Mouse (Mus musculus) stomach, postnatal 0 days (tissue): ENCODE measurements at regions not wholly inside any gene's neighbourhood (a gene's known extent, or its start where the extent isn't known, plus 50 kb on each side); places are given as distances from the start of the nearest gene placed in this dataset.

Experiments used
- ATAC-seq: fragments of 200-750 bp; cut with Nextera tagmentation; 2 replicates; pipeline ENCODE4 v1.8.0; 2017; ENCODE audit not compliant: low FRiP score, low TSS enrichment
- DNase-seq: peaks from one replicate; pipeline ENCODE4 v3.0.0-alpha.2; 2016; ENCODE audit warnings: low spot score
- H3K27ac ChIP-seq: fragments of 300-500 bp; sonication (generic); replicated peaks from 2 replicates; pipeline ENCODE4 v1.5.1; 2014; ENCODE audit warnings: mild to moderate bottlenecking, control low read depth
- H3K27me3 ChIP-seq: fragments of 300-500 bp; sonication (generic); 2 replicates; pipeline ENCODE4 v1.6.1; 2014; ENCODE audit warnings: low read length; ENCODE audit not compliant: control insufficient read depth, insufficient read depth
- H3K36me3 ChIP-seq: fragments of 300-500 bp; sonication (generic); 2 replicates; pipeline ENCODE4 v1.6.1; 2014; ENCODE audit warnings: low read length, mixed read lengths; ENCODE audit not compliant: control insufficient read depth, insufficient read depth
- H3K4me1 ChIP-seq: fragments of 300-500 bp; sonication (generic); replicated peaks from 2 replicates; pipeline ENCODE4 v1.6.1; 2014; ENCODE audit warnings: antibody characterized with exemption; ENCODE audit not compliant: control insufficient read depth, insufficient read depth
- H3K4me2 ChIP-seq: fragments of 300-500 bp; sonication (generic); replicated peaks from 2 replicates; pipeline ENCODE4 v1.6.1; 2014; ENCODE audit warnings: low read depth, mild to moderate bottlenecking, control low read depth, moderate library complexity
- H3K4me3 ChIP-seq: fragments of 300-500 bp; sonication (generic); 2 replicates; pipeline ENCODE4 v1.5.1; 2014; ENCODE audit warnings: low read depth, low read length, control low read depth
- H3K9ac ChIP-seq: fragments of 300-500 bp; sonication (generic); 2 replicates; pipeline ENCODE4 v1.6.1; 2014; ENCODE audit warnings: mild to moderate bottlenecking, low read length, control low read depth, mixed read lengths
- H3K9me3 ChIP-seq: fragments of 300-500 bp; sonication (generic); 2 replicates; pipeline ENCODE4 v1.6.1; 2016; ENCODE audit warnings: low read length; ENCODE audit not compliant: control insufficient read depth
- CTCF ChIP-seq: IDR thresholded peaks from 2 replicates; pipeline ENCODE4 v1.5.1; 2016; ENCODE audit warnings: antibody characterized with exemption, low read depth, mild to moderate bottlenecking, moderate library complexity
- EP300 ChIP-seq: optimal IDR thresholded peaks from 2 replicates; pipeline ENCODE3; 2016; ENCODE audit warnings: antibody characterized with exemption
- WGBS: fragments of 180-500 bp; shearing (Covaris S2); extraction: QIAGEN DNeasy Blood & Tissue Kit; methylation state at CpG from one replicate; pipeline ENCODE4 v1.1.7; 2014; 5-methylcytosine and 5-hydroxymethylcytosine counted together

DNA sequence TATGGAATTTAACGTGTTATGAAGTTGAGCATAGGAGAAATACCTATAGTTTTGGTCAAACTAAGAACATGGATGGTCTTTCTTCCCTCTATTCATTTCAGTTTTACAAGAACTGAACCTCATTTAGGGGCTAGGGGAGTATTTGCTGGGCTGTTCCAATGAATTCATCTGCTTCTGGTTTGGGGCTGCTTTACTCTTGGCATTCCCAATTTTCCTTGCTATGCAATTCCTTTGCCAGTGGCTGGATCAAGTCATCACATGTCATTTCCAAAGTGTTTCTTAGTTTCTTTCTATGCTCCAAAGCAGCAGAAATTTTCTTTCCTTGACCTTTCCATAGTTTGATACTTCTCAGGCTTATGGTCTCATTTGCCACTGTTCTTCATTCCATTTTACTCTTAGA is 1738.6 kb downstream of the Efnb2 start:
- TF ChIP-seq CTCF: no peak
- no peak for TF ChIP-seq EP300
- Histone ChIP-seq H3K4me3 (no peak overlapping the region), H3K4me2 (no peak overlapping the region), H3K4me1 (no peaks in the 10 kb centered on the region), H3K9ac (no peak overlapping the region), H3K27me3 (no peaks in the 10 kb centered on the region), H3K9me3 (no peaks in the 10 kb centered on the region), H3K27ac (no peak overlapping the region), H3K36me3 (no peaks in the 10 kb centered on the region)
- DNase-seq (no peak), ATAC-seq (no peak)
- WGBS: 68% methylated on average over 1 of the region's 1 CpGs

DNA sequence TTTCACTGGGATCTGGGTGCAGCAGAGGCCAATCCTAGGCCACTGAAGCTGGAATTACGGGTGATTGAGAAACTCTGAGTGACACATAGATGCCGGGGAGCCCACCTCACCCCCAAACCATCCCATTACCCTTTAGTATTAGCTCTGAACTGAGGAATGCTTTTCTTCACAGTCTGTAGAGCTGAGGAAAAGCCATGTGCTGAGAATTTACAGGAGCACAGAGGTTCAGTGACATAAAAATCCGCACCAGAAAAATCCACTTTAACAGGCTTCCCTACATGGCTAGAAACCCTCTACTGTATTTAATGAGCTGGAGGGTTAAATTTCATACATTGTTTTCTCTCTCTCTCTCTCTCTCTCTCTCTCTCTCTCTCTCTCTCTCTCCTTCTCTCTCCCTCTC is 1753.4 kb downstream of the Efnb2 start:
- WGBS: 77% methylated on average over 3 of the region's 3 CpGs
- DNase-seq (no peak), ATAC-seq (no peak)
- Histone ChIP-seq H3K27me3 (no peaks in the 10 kb centered on the region), H3K4me2 (no peak overlapping the region), H3K4me1 (no peaks in the 10 kb centered on the region), H3K9me3 (no peaks in the 10 kb centered on the region), H3K36me3 (no peaks in the 10 kb centered on the region), H3K4me3 (no peak overlapping the region), H3K9ac (no peak overlapping the region), H3K27ac (no peak overlapping the region)
- TF ChIP-seq CTCF (no peak), EP300 (no peak)

- H3K27ac ChIP-seq: no peak overlapping the region
- H3K9ac ChIP-seq: no peak overlapping the region
- H3K9me3 ChIP-seq: no peaks in the 10 kb centered on the region
- DNase-seq (no peak), ATAC-seq (no peak)
- H3K4me3 ChIP-seq: no peak overlapping the region
- no peaks in the 10 kb centered on the region for H3K36me3 ChIP-seq
- H3K4me2 ChIP-seq: no peak overlapping the region
- H3K4me1 ChIP-seq: no peaks in the 10 kb centered on the region
- no peaks in the 10 kb centered on the region for H3K27me3 ChIP-seq
- 65% methylated on average over 1 of the region's 1 CpGs for WGBS
- TF ChIP-seq EP300: no peak
- no peak for TF ChIP-seq CTCF
Measured at GRCm38 (mm10) chr8:6891456-6891855, 1769.6 kb downstream of the Efnb2 start.

DNA sequence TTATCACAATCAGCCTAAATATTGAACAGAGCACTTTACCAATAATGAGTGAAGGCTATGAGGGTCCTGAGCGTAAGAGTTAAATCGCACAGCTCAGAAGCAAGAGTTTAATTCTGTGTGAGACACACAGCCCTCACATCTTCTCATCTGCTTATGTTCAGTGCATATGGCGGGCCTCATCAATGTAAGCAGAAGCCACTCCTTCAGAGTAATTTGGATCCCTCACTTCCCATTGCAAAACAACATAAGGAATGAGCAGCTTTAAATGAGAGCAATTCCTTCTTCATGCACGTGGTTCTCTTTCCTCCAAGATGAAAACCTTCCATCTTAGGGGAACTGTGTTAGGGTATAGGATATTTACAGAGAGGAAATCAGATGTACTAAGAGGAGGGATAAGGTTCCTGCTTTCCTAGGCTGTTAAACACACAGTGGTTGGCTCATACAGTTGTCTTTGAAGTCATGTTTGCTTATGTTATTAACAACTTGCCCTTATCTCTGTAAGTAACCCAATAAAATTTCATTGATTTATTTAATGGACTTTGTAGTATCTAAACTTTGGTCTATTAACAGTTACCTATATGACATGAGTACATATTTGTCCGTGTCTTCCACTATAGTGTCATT is 1774.2 kb downstream of the Efnb2 start:
- no peak for ATAC-seq
- WGBS: 81% methylated on average over 5 of the region's 5 CpGs
- no peak for DNase-seq

GRCm38 (mm10) chr8:6884828-6885227 is 1776.2 kb downstream of the Efnb2 start:
- Histone ChIP-seq H3K36me3 (no peaks in the 10 kb centered on the region), H3K4me1 (no peaks in the 10 kb centered on the region), H3K27me3 (no peaks in the 10 kb centered on the region), H3K9ac (no peak overlapping the region), H3K27ac (no peak overlapping the region), H3K4me3 (no peak overlapping the region), H3K9me3 (no peaks in the 10 kb centered on the region), H3K4me2 (no peak overlapping the region)
- ATAC-seq: no peak
- no peak for DNase-seq
- TF ChIP-seq CTCF: no peak
- no peak for TF ChIP-seq EP300

More for the DNA sequence above, 1774.2 kb downstream of the Efnb2 start:
- TF ChIP-seq CTCF: no peak
- no peak for TF ChIP-seq EP300
- no peaks in the 10 kb centered on the region for H3K36me3 ChIP-seq
- no peak overlapping the region for H3K27ac ChIP-seq
- H3K27me3 ChIP-seq: no peaks in the 10 kb centered on the region
- H3K4me2 ChIP-seq: no peak overlapping the region
- H3K9ac ChIP-seq: no peak overlapping the region
- H3K4me3 ChIP-seq: no peak overlapping the region
- H3K9me3 ChIP-seq: no peaks in the 10 kb centered on the region
- no peaks in the 10 kb centered on the region for H3K4me1 ChIP-seq

GRCm38 (mm10) chr8:6882626-6883025 is 1777.5 kb upstream of the Slc10a2 start:
- H3K4me2 ChIP-seq: no peak overlapping the region
- no peak for TF ChIP-seq CTCF
- no peak for TF ChIP-seq EP300
- no peak for DNase-seq
- no peaks in the 10 kb centered on the region for H3K36me3 ChIP-seq
- H3K4me1 ChIP-seq: no peaks in the 10 kb centered on the region
- H3K4me3 ChIP-seq: no peak overlapping the region
- H3K9ac ChIP-seq: no peak overlapping the region
- ATAC-seq: no peak
- H3K27ac ChIP-seq: no peak overlapping the region
- H3K27me3 ChIP-seq: no peaks in the 10 kb centered on the region
- no peaks in the 10 kb centered on the region for H3K9me3 ChIP-seq
- 96% methylated on average over 4 of the region's 4 CpGs for WGBS
